Mouse (Mus musculus) spleen, embryonic (tissue): ENCODE measurements around the gene Ptprt.
"Not testable (repeated sequence)": the region's sequence is repeated elsewhere in the genome, so short reads cannot be mapped to it uniquely, and the experiment has no call there.

Experiments used
- CTCF ChIA-PET: fragments of 350-600 bp; sonication (Branson Sonifier 250); formaldehyde crosslinking; loops from one replicate; lab custom pipeline; 2022; lab: Charles Lee

The Ptprt gene

DNA sequence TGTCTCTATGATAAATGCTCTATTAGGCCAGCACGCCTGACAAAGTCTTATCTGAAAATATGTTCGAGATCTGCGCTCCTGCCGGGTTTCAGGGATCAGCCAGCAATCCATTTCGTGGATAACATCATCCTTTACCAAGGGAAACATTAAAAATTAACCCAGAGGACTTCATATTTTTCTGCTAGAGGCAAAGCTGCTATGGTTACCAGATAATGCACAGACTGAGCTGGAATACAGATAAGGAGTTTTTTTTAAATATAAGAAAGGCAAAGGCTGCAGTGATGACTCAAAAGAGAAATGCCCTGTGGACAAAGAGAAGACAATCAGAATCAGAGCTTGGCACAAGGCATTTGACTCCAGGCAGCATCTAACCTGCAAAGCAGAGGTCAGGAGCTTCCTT is 1111.4 kb downstream of the Ptprt start:
- CTCF ChIA-PET: no interaction called here

GRCm38 (mm10) chr2:161547318-161547717 is 1113.6 kb downstream of the Ptprt start:
- CTCF ChIA-PET: no interaction called here

DNA sequence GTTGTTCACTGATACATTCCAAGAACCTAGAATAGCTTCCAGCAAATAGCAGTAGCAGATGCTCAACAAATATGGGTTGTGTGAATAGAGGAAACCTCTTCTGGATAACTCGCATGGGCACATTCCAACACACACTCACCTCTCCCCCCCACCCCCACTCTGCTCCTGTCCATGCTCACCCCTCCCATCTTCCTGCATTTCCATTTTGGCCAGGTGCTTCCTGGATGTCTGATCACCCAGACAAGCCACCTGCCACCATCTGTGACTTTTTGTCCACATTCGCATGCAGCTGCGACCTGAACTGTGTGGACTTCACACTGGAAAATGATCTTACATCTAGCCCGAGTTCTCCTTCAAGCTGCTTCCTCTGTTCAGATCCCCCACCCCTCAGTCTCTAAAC is 1115.5 kb downstream of the Ptprt start:
- CTCF ChIA-PET: no interaction called here

- CTCF ChIA-PET: no interaction called here
These were observed 1126.8 kb downstream of the Ptprt start for GRCm38 (mm10) chr2:161534151-161534550.

DNA sequence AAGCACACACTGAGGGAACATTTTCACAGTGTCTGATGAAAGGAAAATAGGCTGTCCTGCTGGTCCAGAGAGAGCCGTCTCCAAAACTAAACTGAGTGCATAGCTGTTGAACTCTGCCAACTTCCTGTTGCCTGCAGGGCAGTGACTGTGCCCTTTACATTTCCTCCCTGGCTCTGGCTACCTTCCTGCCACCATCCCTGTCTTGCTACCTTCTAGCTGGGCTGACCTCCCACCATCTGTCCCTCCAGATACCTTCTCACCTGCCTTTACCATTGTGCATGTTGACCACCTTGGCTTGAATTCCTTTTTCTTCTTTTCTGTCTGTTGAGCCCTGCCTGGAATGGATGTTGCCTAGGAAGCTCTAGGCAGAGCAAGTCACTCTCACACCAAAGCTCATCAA is 1133.8 kb downstream of the Ptprt start:
- CTCF ChIA-PET: no interaction called here

GRCm38 (mm10) chr2:161519671-161520070 is 1141.3 kb downstream of the Ptprt start:
- CTCF ChIA-PET: no interaction called here

GRCm38 (mm10) chr2:161516921-161517320 is 1144.0 kb downstream of the Ptprt start:
- CTCF ChIA-PET: no interaction called here

- CTCF ChIA-PET: no interaction called here
These were observed 1147.7 kb downstream of the Ptprt start for GRCm38 (mm10) chr2:161513256-161513655.

- CTCF ChIA-PET: not testable (repeated sequence)
These were observed 1148.9 kb downstream of the Ptprt start for GRCm38 (mm10) chr2:161511880-161512570.

- CTCF ChIA-PET: no interaction called here
These were observed 1149.7 kb downstream of the Ptprt start for GRCm38 (mm10) chr2:161511101-161511759.

DNA sequence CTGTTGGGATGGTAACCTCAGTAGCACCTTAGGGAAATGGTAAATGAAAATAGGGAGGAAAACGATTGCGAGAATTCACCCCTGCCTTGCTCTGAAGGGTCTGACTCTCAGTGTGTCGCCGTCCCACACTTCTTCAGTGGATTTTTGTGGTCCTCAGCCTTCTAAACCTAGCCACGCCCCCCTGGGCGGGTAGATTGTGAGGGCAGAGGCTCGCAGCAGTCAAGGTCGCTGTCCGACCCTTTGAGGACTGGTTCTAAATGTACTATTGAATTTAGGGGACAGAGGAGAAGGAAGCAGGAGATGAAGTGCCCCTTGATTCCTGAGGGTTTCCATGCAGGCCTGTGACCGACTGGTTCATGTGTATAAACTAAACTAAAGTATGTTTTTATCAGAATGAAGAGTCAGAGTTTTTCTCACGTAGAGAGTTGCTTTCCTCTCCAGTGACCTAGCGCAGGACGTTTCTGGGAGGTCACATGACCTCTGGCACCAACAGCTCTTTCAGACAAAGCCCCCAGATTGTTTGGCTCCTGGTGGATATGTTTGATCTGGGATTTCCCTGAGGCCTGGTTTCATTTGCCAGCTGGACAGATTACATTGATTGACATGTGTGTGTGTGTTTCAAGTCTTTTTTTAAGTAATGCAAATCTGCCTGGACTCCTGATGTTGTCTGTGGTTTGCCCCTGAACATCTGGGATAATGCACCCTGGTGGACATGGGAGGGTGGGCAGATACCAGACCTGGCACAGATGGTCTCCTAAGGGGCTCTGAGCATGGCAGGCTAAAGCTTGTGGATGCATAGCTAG is 1161.6 kb downstream of the Ptprt start:
- CTCF ChIA-PET: no interaction called here

DNA sequence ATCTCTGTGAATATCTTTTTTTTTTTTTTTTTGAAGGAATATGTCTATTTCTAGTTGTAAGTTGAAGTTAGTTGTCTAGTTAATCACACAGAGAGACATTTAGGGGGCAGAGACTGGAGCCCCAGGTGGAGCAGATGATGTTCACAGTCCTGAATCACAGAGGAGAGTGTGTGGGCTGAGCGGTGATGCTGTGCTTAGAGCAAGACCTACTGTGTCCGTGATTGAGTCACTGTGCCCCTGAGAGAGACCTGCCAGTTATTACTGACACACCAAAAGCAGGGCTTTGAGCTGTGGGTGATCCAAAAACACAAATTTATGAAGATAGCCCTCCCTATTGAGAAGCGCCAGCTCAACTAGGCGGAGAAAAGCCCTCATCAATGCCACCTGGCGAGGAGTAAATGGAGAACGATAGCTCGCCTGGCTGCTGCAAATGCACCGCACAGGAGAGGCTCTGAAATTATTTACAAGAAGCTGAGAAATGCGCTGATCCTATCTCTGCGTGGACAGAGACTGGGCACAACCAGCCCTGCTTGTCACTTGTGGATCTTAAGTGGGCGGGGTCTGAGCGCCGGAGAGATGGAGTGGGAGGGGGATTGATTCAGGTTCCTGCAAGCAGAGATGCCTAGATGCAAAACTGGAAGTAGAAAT is 1162.4 kb downstream of the Ptprt start:
- CTCF ChIA-PET: no interaction called here

- CTCF ChIA-PET: no interaction called here
These were observed 1179.2 kb downstream of the Ptprt start for GRCm38 (mm10) chr2:161481741-161482140.

DNA sequence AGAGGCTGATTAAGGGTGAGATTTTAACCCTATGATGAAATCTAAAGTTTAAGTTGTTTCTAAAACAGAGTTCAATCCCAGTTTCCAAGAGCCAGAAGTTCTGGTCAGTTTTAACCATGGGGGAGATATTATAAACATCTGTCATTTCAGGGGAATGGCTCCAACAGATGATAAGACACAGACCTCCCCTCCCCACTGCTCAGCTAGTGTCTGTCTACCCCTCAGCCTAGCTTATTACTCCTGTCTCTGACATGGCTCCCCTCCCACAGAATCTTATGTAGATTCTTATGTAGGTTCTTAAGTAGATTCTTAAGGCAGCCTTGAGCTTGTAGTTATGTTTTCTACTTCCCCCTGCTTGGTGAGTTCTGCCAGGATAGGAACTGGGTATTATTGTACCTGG is 1180.5 kb downstream of the Ptprt start:
- CTCF ChIA-PET: no interaction called here
